Mouse (Mus musculus): Measurements from ENCODE around the gene Ucp3. TPM values are rescaled to one million over a fixed set of nuclear protein-coding genes. Genes with fewer than 3 reads are reported as not detected.
"Not testable (repeated sequence)": the region's sequence is repeated elsewhere in the genome, so short reads cannot be mapped to it uniquely, and the experiment has no call there.

The Ucp3 gene
- polyA plus RNA-seq, 1 experiment = 0.73 TPM

GRCm38 (mm10) chr7:100471407-100471797, 1.4 kb upstream of the Ucp3 start:
- Histone ChIP-seq H3K36me3 (ENCODE audit: control insufficient read depth, insufficient read depth, low read length) (no peaks in the 10 kb centered on the region), H3K27ac (ENCODE audit: control insufficient read depth, insufficient read depth, low read depth, low read length) (no peak overlapping the region), H3K4me1 (ENCODE audit: control insufficient read depth, insufficient read depth, low read length) (no peaks in the 10 kb centered on the region; the same call in 1 of the 2 replicates), H3K27me3 (ENCODE audit: control insufficient read depth, insufficient read depth, low read length) (no peaks in the 10 kb centered on the region), H3K4me3 (ENCODE audit: control insufficient read depth, low read depth, low read length) (no peak overlapping the region)
- TF ChIP-seq POLR2A (IDR thresholded peaks at IDR 0.05; ENCODE audit: control insufficient read depth, low read depth, low read length) (no peak), CTCF (IDR thresholded peaks at IDR 0.05; ENCODE audit: control insufficient read depth, insufficient read depth, insufficient replicate concordance, low read depth, low read length) (no peak)

- Histone ChIP-seq H3K27me3 (ENCODE audit: control insufficient read depth, insufficient read depth, low read length) (no peaks in the 10 kb centered on the region), H3K36me3 (ENCODE audit: control insufficient read depth, insufficient read depth, low read length) (no peaks in the 10 kb centered on the region), H3K4me3 (ENCODE audit: control insufficient read depth, low read depth, low read length) (no peak overlapping the region), H3K27ac (ENCODE audit: control insufficient read depth, insufficient read depth, low read depth, low read length) (no peak overlapping the region), H3K4me1 (ENCODE audit: control insufficient read depth, insufficient read depth, low read length) (no peaks in the 10 kb centered on the region; the same call in 1 of the 2 replicates)
- TF ChIP-seq CTCF (IDR thresholded peaks at IDR 0.05; ENCODE audit: control insufficient read depth, insufficient read depth, insufficient replicate concordance, low read depth, low read length) (no peak), POLR2A (IDR thresholded peaks at IDR 0.05; ENCODE audit: control insufficient read depth, low read depth, low read length) (no peak)
These were observed 1.2 kb downstream of the Ucp3 start for GRCm38 (mm10) chr7:100473846-100474454.

GRCm38 (mm10) chr7:100474680-100475079, 1.9 kb downstream of the Ucp3 start:
- H3K27ac ChIP-seq (ENCODE audit: control insufficient read depth, insufficient read depth, low read depth, low read length) = no peak overlapping the region

GRCm38 (mm10) chr7:100479100-100479822, 6.5 kb downstream of the Ucp3 start:
- H3K27me3 ChIP-seq (ENCODE audit: control insufficient read depth, insufficient read depth, low read length) = no peaks in the 10 kb centered on the region
- no peak overlapping the region for H3K27ac ChIP-seq (ENCODE audit: control insufficient read depth, insufficient read depth, low read depth, low read length)
- H3K4me1 ChIP-seq (ENCODE audit: control insufficient read depth, insufficient read depth, low read length) = peaks cover 11% of the 10 kb centered on the region
- TF ChIP-seq CTCF (IDR thresholded peaks at IDR 0.05; ENCODE audit: control insufficient read depth, insufficient read depth, insufficient replicate concordance, low read depth, low read length) (no peak), POLR2A (IDR thresholded peaks at IDR 0.05; ENCODE audit: control insufficient read depth, low read depth, low read length) (no peak)
- no peaks in the 10 kb centered on the region for H3K36me3 ChIP-seq (ENCODE audit: control insufficient read depth, insufficient read depth, low read length)
- peak overlapping the region; percentile 22 for H3K4me3 ChIP-seq (ENCODE audit: control insufficient read depth, low read depth, low read length)

More at GRCm38 (mm10) chr7:100474680-100475079, 1.9 kb downstream of the Ucp3 start:
- Histone ChIP-seq H3K4me3 (ENCODE audit: control insufficient read depth, low read depth, low read length) (no peak overlapping the region), H3K4me1 (ENCODE audit: control insufficient read depth, insufficient read depth, low read length) (peaks cover 3% of the 10 kb centered on the region), H3K36me3 (ENCODE audit: control insufficient read depth, insufficient read depth, low read length) (no peaks in the 10 kb centered on the region), H3K27me3 (ENCODE audit: control insufficient read depth, insufficient read depth, low read length) (no peaks in the 10 kb centered on the region)
- TF ChIP-seq CTCF (IDR thresholded peaks at IDR 0.05; ENCODE audit: control insufficient read depth, insufficient read depth, insufficient replicate concordance, low read depth, low read length) = no peak
- no peak for TF ChIP-seq POLR2A (IDR thresholded peaks at IDR 0.05; ENCODE audit: control insufficient read depth, low read depth, low read length)

GRCm38 (mm10) chr7:100479823-100480164, 7.0 kb downstream of the Ucp3 start:
- Histone ChIP-seq H3K27ac (ENCODE audit: control insufficient read depth, insufficient read depth, low read depth, low read length) (no peak overlapping the region), H3K4me1 (ENCODE audit: control insufficient read depth, insufficient read depth, low read length) (peaks cover 11% of the 10 kb centered on the region), H3K36me3 (ENCODE audit: control insufficient read depth, insufficient read depth, low read length) (no peaks in the 10 kb centered on the region), H3K27me3 (ENCODE audit: control insufficient read depth, insufficient read depth, low read length) (no peaks in the 10 kb centered on the region), H3K4me3 (ENCODE audit: control insufficient read depth, low read depth, low read length) (peak overlapping the region; percentile 7)
- no peak for TF ChIP-seq POLR2A (IDR thresholded peaks at IDR 0.05; ENCODE audit: control insufficient read depth, low read depth, low read length)
- no peak for TF ChIP-seq CTCF (IDR thresholded peaks at IDR 0.05; ENCODE audit: control insufficient read depth, insufficient read depth, insufficient replicate concordance, low read depth, low read length)

GRCm38 (mm10) chr7:100480175-100480574, 7.4 kb downstream of the Ucp3 start:
- no peak overlapping the region for H3K27ac ChIP-seq (ENCODE audit: control insufficient read depth, insufficient read depth, low read depth, low read length)
- peak overlapping the region; percentile 7; the same call in 1 of the 2 replicates for H3K4me3 ChIP-seq (ENCODE audit: control insufficient read depth, low read depth, low read length)

GRCm38 (mm10) chr7:100482046-100482445, 9.3 kb downstream of the Ucp3 start:
- H3K27ac ChIP-seq (ENCODE audit: control insufficient read depth, insufficient read depth, low read depth, low read length); H3K4me3 ChIP-seq (ENCODE audit: control insufficient read depth, low read depth, low read length); H3K36me3 ChIP-seq (ENCODE audit: control insufficient read depth, insufficient read depth, low read length); H3K27me3 ChIP-seq (ENCODE audit: control insufficient read depth, insufficient read depth, low read length): not testable (repeated sequence)
- peaks cover 11% of the 10 kb centered on the region for H3K4me1 ChIP-seq (ENCODE audit: control insufficient read depth, insufficient read depth, low read length)

More at GRCm38 (mm10) chr7:100480175-100480574, 7.4 kb downstream of the Ucp3 start:
- no peaks in the 10 kb centered on the region for H3K27me3 ChIP-seq (ENCODE audit: control insufficient read depth, insufficient read depth, low read length)
- peaks cover 11% of the 10 kb centered on the region for H3K4me1 ChIP-seq (ENCODE audit: control insufficient read depth, insufficient read depth, low read length)
- H3K36me3 ChIP-seq (ENCODE audit: control insufficient read depth, insufficient read depth, low read length) = no peaks in the 10 kb centered on the region
- TF ChIP-seq POLR2A (IDR thresholded peaks at IDR 0.05; ENCODE audit: control insufficient read depth, low read depth, low read length) (no peak), CTCF (IDR thresholded peaks at IDR 0.05; ENCODE audit: control insufficient read depth, insufficient read depth, insufficient replicate concordance, low read depth, low read length) (no peak)
